Mouse (Mus musculus) liver, embryonic 14.5 days (tissue): Measurements from ENCODE around the gene Chst8.
A peak's percentile ranks its signal among the peaks of the same experiment; 100 is the strongest.

Source experiments
- CTCF ChIP-seq: IDR thresholded peaks from 2 replicates; pipeline ENCODE4 v1.5.1; 2016; ENCODE audit warnings: antibody characterized with exemption, low read depth, control low read depth
- EP300 ChIP-seq: IDR thresholded peaks from 2 replicates; pipeline ENCODE4 v1.6.1; 2016; ENCODE audit warnings: antibody characterized with exemption, low read depth

GRCm38 (mm10) chr7:34749753-34750152 lies 62.8 kb downstream of the Chst8 start:
- peak; percentile 75 for TF ChIP-seq CTCF
- no peak for TF ChIP-seq EP300
